Mouse (Mus musculus) 416B (cell line): Measurements from ENCODE around the gene Gm21586.
"Not testable (repeated sequence)": the region's sequence is repeated elsewhere in the genome, so short reads cannot be mapped to it uniquely, and the experiment has no call there.

ENCODE experiments used
- DNase-seq: peaks from one replicate; pipeline ENCODE4 v3.0.0; 2011; ENCODE audit warnings: low read depth

The Gm21586 gene

DNA sequence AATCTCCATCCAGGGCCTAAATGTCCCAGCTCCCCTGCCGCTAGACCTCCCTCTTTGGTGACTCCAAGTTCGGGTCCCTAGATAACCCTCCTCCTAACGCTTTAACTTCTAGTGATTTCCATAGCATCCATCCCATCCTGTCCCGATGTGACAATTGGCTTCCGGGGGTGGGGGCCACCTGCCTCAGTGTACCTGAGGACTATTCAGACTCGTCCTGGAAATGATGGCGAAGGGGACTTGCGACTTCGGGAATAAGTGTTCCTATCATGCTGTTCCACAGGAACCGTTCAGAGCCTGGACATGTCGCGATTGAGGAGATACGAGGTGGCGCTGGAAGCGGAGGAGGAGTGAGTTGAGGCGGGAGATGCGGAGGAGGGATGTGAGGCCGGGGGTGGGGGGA lies at the start of gene Gm21586:
Gene Gm21586 (plus strand): TSS at position 301 of the 400 bp plus-strand sequence.
- not testable (repeated sequence) for DNase-seq

DNA sequence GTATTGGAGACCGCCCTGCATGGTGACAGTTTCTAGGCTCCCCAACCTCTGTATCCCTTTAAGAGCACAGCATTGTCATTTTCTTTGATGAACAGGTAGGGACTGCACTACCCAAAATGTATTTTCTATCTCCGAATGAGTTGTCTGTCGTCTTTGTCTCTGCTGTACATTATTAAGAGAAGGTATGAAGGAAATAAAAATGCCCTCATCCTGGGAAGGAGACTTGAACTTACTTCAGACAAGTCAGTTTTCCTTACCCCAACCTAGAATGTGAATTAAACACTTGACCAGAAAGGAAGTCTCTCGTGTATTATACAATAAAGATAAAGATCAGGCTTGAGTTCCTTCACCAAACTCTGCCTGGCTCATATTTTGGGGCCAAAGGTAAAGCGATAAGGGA lies 27.3 kb downstream of the Gm21586 start, which contains the start of gene Gm2163:
Gene Gm2163 (plus strand): TSS at position 301 of the 400 bp plus-strand sequence.
- not testable (repeated sequence) for DNase-seq
